Mouse (Mus musculus) heart, embryonic 10.5 days (tissue): ENCODE measurements around the gene Nop53. TPM values are rescaled to one million over a fixed set of nuclear protein-coding genes. Genes with fewer than 3 reads are reported as not detected.

Source experiments
- DNase-seq: peaks from one replicate; pipeline ENCODE4 v3.0.0-alpha.2; 2017; ENCODE audit warnings: low spot score
- H3K27ac ChIP-seq: fragments of 300-500 bp; sonication (generic); 2 replicates; pipeline ENCODE4 v1.5.1; 2016; ENCODE audit warnings: mild to moderate bottlenecking
- H3K27me3 ChIP-seq: fragments of 300-500 bp; sonication (generic); 2 replicates; pipeline ENCODE4 v1.6.1; 2016; ENCODE audit warnings: mild to moderate bottlenecking; ENCODE audit not compliant: poor library complexity, insufficient read depth, severe bottlenecking
- H3K36me3 ChIP-seq: fragments of 300-500 bp; sonication (generic); 2 replicates; pipeline ENCODE4 v1.6.1; 2016; ENCODE audit warnings: mild to moderate bottlenecking, moderate library complexity
- H3K4me1 ChIP-seq: fragments of 300-500 bp; sonication (generic); 2 replicates; pipeline ENCODE4 v1.6.1; 2016; ENCODE audit warnings: mild to moderate bottlenecking
- H3K4me3 ChIP-seq: fragments of 300-500 bp; sonication (generic); 2 replicates; pipeline ENCODE4 v1.5.1; 2016; ENCODE audit warnings: mild to moderate bottlenecking, moderate library complexity
- H3K9me3 ChIP-seq: fragments of 300-500 bp; sonication (generic); 2 replicates; pipeline ENCODE4 v1.6.1; 2016; ENCODE audit warnings: mild to moderate bottlenecking, moderate library complexity
- WGBS: fragments of 180-500 bp; shearing (Covaris S2); methylation state at CpG from one replicate; pipeline ENCODE4 v1.1.7; 2016; 5-methylcytosine and 5-hydroxymethylcytosine counted together
- polyA plus RNA-seq: library from polyadenylated mRNA; unstranded; fragments of >200 nt; fragmentation: Nextera tagmentation; extraction: Ambion mirVana; gene quantifications from 2 replicates; pipeline ENCODE4 v1.2.1, GENCODE M21; 2016

Nop53 gene
- polyA plus RNA-seq, 1 experiment from 2014 or later: 152 TPM

GRCm38 (mm10) chr7:15954436-15954835, 8.6 kb upstream of the Nop53 start:
- 0 out of 2 replicates have a peak, but pooled peaks cover 4% of the 10 kb centered on the region for H3K9me3 ChIP-seq
- 0 out of 2 replicates have a peak overlapping the region, but pooled peaks have one; percentile 73 for H3K27ac ChIP-seq
- 80% methylated on average over 7 of the region's 7 CpGs for WGBS
- H3K36me3 ChIP-seq: peaks cover 46% of the 10 kb centered on the region
- no peaks in the 10 kb centered on the region for H3K27me3 ChIP-seq
- DNase-seq: no peak
- H3K4me3 ChIP-seq: no peak overlapping the region
- H3K4me1 ChIP-seq: peaks cover 23% of the 10 kb centered on the region

GRCm38 (mm10) chr7:15953307-15954074, 7.6 kb upstream of the Nop53 start:
- peaks cover 27% of the 10 kb centered on the region for H3K4me1 ChIP-seq
- DNase-seq: no peak
- H3K4me3 ChIP-seq: no peak overlapping the region
- no peaks in the 10 kb centered on the region for H3K27me3 ChIP-seq
- peaks cover 40% of the 10 kb centered on the region for H3K36me3 ChIP-seq
- H3K27ac ChIP-seq: no peak overlapping the region
- WGBS: 84% methylated on average over 13 of the region's 13 CpGs
- H3K9me3 ChIP-seq: 0 out of 2 replicates have a peak, but pooled peaks cover 4% of the 10 kb centered on the region

- peak; percentile 89 for DNase-seq
- H3K27ac ChIP-seq: no peak overlapping the region
- peaks cover 34% of the 10 kb centered on the region for H3K4me1 ChIP-seq
- H3K36me3 ChIP-seq: peaks cover 31% of the 10 kb centered on the region
- H3K27me3 ChIP-seq: no peaks in the 10 kb centered on the region
- 0 out of 2 replicates have a peak, but pooled peaks cover 4% of the 10 kb centered on the region for H3K9me3 ChIP-seq
- 43% methylated on average over 3 of the region's 3 CpGs for WGBS
- no peak overlapping the region for H3K4me3 ChIP-seq
Measured at GRCm38 (mm10) chr7:15952416-15952815, 6.5 kb upstream of the Nop53 start.

- peaks cover 25% of the 10 kb centered on the region for H3K4me1 ChIP-seq
- 83% methylated on average over 15 of the region's 15 CpGs for WGBS
- H3K27ac ChIP-seq: no peak overlapping the region
- no peaks in the 10 kb centered on the region for H3K27me3 ChIP-seq
- no peak for DNase-seq
- peaks cover 21% of the 10 kb centered on the region for H3K36me3 ChIP-seq
- 0 out of 2 replicates have a peak, but pooled peaks cover 4% of the 10 kb centered on the region for H3K9me3 ChIP-seq
- H3K4me3 ChIP-seq: no peak overlapping the region
Measured at GRCm38 (mm10) chr7:15950008-15950407, 4.1 kb upstream of the Nop53 start.

- Histone ChIP-seq H3K27ac (no peak overlapping the region), H3K9me3 (0 out of 2 replicates have a peak, but pooled peaks cover 4% of the 10 kb centered on the region), H3K4me1 (peaks cover 22% of the 10 kb centered on the region), H3K27me3 (no peaks in the 10 kb centered on the region), H3K36me3 (peaks cover 25% of the 10 kb centered on the region), H3K4me3 (no peak overlapping the region)
- DNase-seq: no peak
- WGBS: 71% methylated on average over 7 of the region's 7 CpGs
Measured at GRCm38 (mm10) chr7:15949216-15949790, 3.4 kb upstream of the Nop53 start.

GRCm38 (mm10) chr7:15948381-15948941, 2.6 kb upstream of the Nop53 start:
- H3K27ac ChIP-seq: peak overlapping the region; percentile 83
- 4% methylated on average over 23 of the region's 23 CpGs for WGBS
- H3K9me3 ChIP-seq: 0 out of 2 replicates have a peak, but pooled peaks cover 2% of the 10 kb centered on the region
- DNase-seq: peak; percentile 96
- H3K36me3 ChIP-seq: peaks cover 30% of the 10 kb centered on the region
- peak overlapping the region; percentile 53 for H3K4me3 ChIP-seq
- no peaks in the 10 kb centered on the region for H3K27me3 ChIP-seq
- H3K4me1 ChIP-seq: peaks cover 21% of the 10 kb centered on the region

GRCm38 (mm10) chr7:15947653-15948260, 1.9 kb upstream of the Nop53 start:
- Histone ChIP-seq H3K9me3 (no peaks in the 10 kb centered on the region), H3K4me3 (peak overlapping the region; percentile 53; the same call in 1 of the 2 replicates), H3K4me1 (peaks cover 21% of the 10 kb centered on the region), H3K27me3 (no peaks in the 10 kb centered on the region), H3K27ac (peak overlapping the region; percentile 83), H3K36me3 (peaks cover 34% of the 10 kb centered on the region)
- DNase-seq: no peak
- WGBS: 33% methylated on average over 4 of the region's 4 CpGs

- Histone ChIP-seq H3K27me3 (no peaks in the 10 kb centered on the region), H3K4me1 (peaks cover 17% of the 10 kb centered on the region), H3K36me3 (peaks cover 49% of the 10 kb centered on the region), H3K4me3 (peak overlapping the region; percentile 79), H3K27ac (peak overlapping the region; percentile 97), H3K9me3 (no peaks in the 10 kb centered on the region)
- no peak for DNase-seq
- WGBS: 6% methylated on average over 8 of the region's 8 CpGs
Measured at GRCm38 (mm10) chr7:15945211-15945610, 663 bp downstream of the Nop53 start.

GRCm38 (mm10) chr7:15944311-15944710, 1.6 kb downstream of the Nop53 start:
- H3K4me1 ChIP-seq: peaks cover 17% of the 10 kb centered on the region
- H3K27me3 ChIP-seq: no peaks in the 10 kb centered on the region
- peaks cover 55% of the 10 kb centered on the region for H3K36me3 ChIP-seq
- H3K9me3 ChIP-seq: no peaks in the 10 kb centered on the region
- no peak overlapping the region for H3K27ac ChIP-seq
- DNase-seq: no peak
- 90% methylated on average over 1 of the region's 1 CpGs for WGBS
- H3K4me3 ChIP-seq: peak overlapping the region; percentile 79; the same call in 1 of the 2 replicates

- DNase-seq: no peak
- 91% methylated on average over 3 of the region's 3 CpGs for whole genome bisulfite sequencing
- Histone ChIP-seq H3K27me3 (no peaks in the 10 kb centered on the region), H3K27ac (no peak overlapping the region), H3K36me3 (peaks cover 86% of the 10 kb centered on the region), H3K9me3 (no peaks in the 10 kb centered on the region), H3K4me1 (peaks cover 1% of the 10 kb centered on the region; the same call in 1 of the 2 replicates), H3K4me3 (no peak overlapping the region; the same call in 1 of the 2 replicates)
Measured at GRCm38 (mm10) chr7:15938621-15939020, 7.3 kb downstream of the Nop53 start.

GRCm38 (mm10) chr7:15937491-15937890, 8.4 kb downstream of the Nop53 start:
- DNase-seq: no peak
- 83% methylated on average over 5 of the region's 5 CpGs for WGBS
- Histone ChIP-seq H3K27me3 (no peaks in the 10 kb centered on the region), H3K27ac (no peak overlapping the region), H3K4me3 (no peak overlapping the region), H3K4me1 (peaks cover 5% of the 10 kb centered on the region; the same call in 1 of the 2 replicates), H3K36me3 (peaks cover 75% of the 10 kb centered on the region), H3K9me3 (no peaks in the 10 kb centered on the region)

- H3K27me3 ChIP-seq: no peaks in the 10 kb centered on the region
- no peak for DNase-seq
- H3K4me3 ChIP-seq: no peak overlapping the region
- H3K27ac ChIP-seq: 0 out of 2 replicates have a peak overlapping the region, but pooled peaks have one; percentile 4
- WGBS: 50% methylated on average over 16 of the region's 16 CpGs
- H3K4me1 ChIP-seq: peaks cover 5% of the 10 kb centered on the region; the same call in 1 of the 2 replicates
- H3K9me3 ChIP-seq: no peaks in the 10 kb centered on the region
- peaks cover 37% of the 10 kb centered on the region for H3K36me3 ChIP-seq
Measured at GRCm38 (mm10) chr7:15933437-15934359, 12.2 kb downstream of the Nop53 start.
